Mouse (Mus musculus): ENCODE measurements at regions not wholly inside any gene's neighbourhood (a gene's known extent, or its start where the extent isn't known, plus 50 kb on each side); places are given as distances from the start of the nearest gene placed in this dataset.
"Not testable (repeated sequence)": the region's sequence is repeated elsewhere in the genome, so short reads cannot be mapped to it uniquely, and the experiment has no call there.

GRCm38 (mm10) chr4:143055371-143055770, 157.4 kb downstream of the Prdm2 start:
- DNase-seq: peak; percentile 60 to 69

GRCm38 (mm10) chr4:143053029-143053428, 159.8 kb downstream of the Prdm2 start:
- DNase-seq: no peak

- no peak for DNase-seq
Observed at GRCm38 (mm10) chr4:143051205-143051604, 161.6 kb downstream of the Prdm2 start.

GRCm38 (mm10) chr4:143045245-143045644, 167.6 kb downstream of the Prdm2 start:
- DNase-seq: no peak

GRCm38 (mm10) chr4:143042806-143043205, 170.0 kb downstream of the Prdm2 start:
- peak; percentile 78 to 87 for DNase-seq

GRCm38 (mm10) chr4:143038626-143039025, 174.2 kb downstream of the Prdm2 start:
- peak; percentile 33 to 56 for DNase-seq

GRCm38 (mm10) chr4:143036704-143037103, 176.1 kb downstream of the Prdm2 start:
- no peak for DNase-seq

GRCm38 (mm10) chr4:143035089-143035488, 177.7 kb downstream of the Prdm2 start:
- DNase-seq: not testable (repeated sequence)

GRCm38 (mm10) chr4:143034324-143034723, 178.5 kb downstream of the Prdm2 start:
- DNase-seq: not testable (repeated sequence)

- peak in 1 of 2 experiments; percentile 23 for DNase-seq
Observed at GRCm38 (mm10) chr4:143029813-143030212, 183.0 kb downstream of the Prdm2 start.

- peak; percentile 75 to 79 for DNase-seq
Observed at GRCm38 (mm10) chr4:143027292-143027691, 185.5 kb downstream of the Prdm2 start.

GRCm38 (mm10) chr4:143021242-143021881, 191.4 kb downstream of the Prdm2 start:
- DNase-seq: peak; percentile 74 to 83

GRCm38 (mm10) chr4:143020658-143021057, 192.1 kb downstream of the Prdm2 start:
- DNase-seq: peak in 1 of 2 experiments; percentile 21

GRCm38 (mm10) chr4:143012900-143013299, 199.9 kb downstream of the Prdm2 start:
- DNase-seq: no peak

- DNase-seq: no peak
Observed at GRCm38 (mm10) chr4:143001961-143002360, 210.8 kb downstream of the Prdm2 start.

- no peak for DNase-seq
Observed at GRCm38 (mm10) chr4:143001486-143001885, 211.3 kb downstream of the Prdm2 start.

- DNase-seq: peak in 1 of 2 experiments; percentile 46
Observed at GRCm38 (mm10) chr4:142996406-142996805, 216.4 kb downstream of the Prdm2 start.

GRCm38 (mm10) chr4:142991401-142991800, 221.4 kb downstream of the Prdm2 start:
- DNase-seq: no peak

- DNase-seq: no peak
Observed at GRCm38 (mm10) chr4:142989175-142989574, 223.6 kb downstream of the Prdm2 start.

- DNase-seq: no peak
Observed at GRCm38 (mm10) chr4:142983295-142983624, 229.5 kb downstream of the Prdm2 start.

- no peak for DNase-seq
Observed at GRCm38 (mm10) chr4:142982585-142983294, 230.1 kb downstream of the Prdm2 start.

GRCm38 (mm10) chr4:142975620-142976019, 237.2 kb downstream of the Prdm2 start:
- DNase-seq: no peak

GRCm38 (mm10) chr4:142970040-142970439, 242.8 kb downstream of the Prdm2 start:
- peak; percentile 35 to 63 for DNase-seq

- no peak for DNase-seq
Observed at GRCm38 (mm10) chr4:142967604-142968003, 245.2 kb downstream of the Prdm2 start.

All from cerebellum, postnatal 25 days (tissue).